Mouse (Mus musculus) lung, postnatal 14 days (tissue): ENCODE data around the gene Npb.
"Not testable (repeated sequence)": the region's sequence is repeated elsewhere in the genome, so short reads cannot be mapped to it uniquely, and the experiment has no call there.

Experiments used
- DNase-seq: peaks from one replicate; pipeline ENCODE4 v3.0.0; 2021

The Npb gene

GRCm38 (mm10) chr11:120580190-120580589, 28.1 kb upstream of the Npb start:
- DNase-seq: no peak

GRCm38 (mm10) chr11:120580871-120581331, 27.4 kb upstream of the Npb start:
- peak; percentile 60 for DNase-seq

- peak; percentile 90 for DNase-seq
Observed at GRCm38 (mm10) chr11:120581490-120582267, 26.6 kb upstream of the Npb start, which contains the start of gene Arhgdia. Gene Arhgdia (minus strand): TSS chr11:120581624.

GRCm38 (mm10) chr11:120582268-120582981, 25.9 kb upstream of the Npb start:
- DNase-seq: peak; percentile 58

- not testable (repeated sequence) for DNase-seq
Observed at GRCm38 (mm10) chr11:120582982-120583293, 25.3 kb upstream of the Npb start.

GRCm38 (mm10) chr11:120583937-120584336, 24.3 kb upstream of the Npb start:
- DNase-seq: no peak

- DNase-seq: no peak
Observed at GRCm38 (mm10) chr11:120588531-120588930, 19.7 kb upstream of the Npb start.

- DNase-seq: no peak
Observed at GRCm38 (mm10) chr11:120597240-120598235, 10.7 kb upstream of the Npb start.

GRCm38 (mm10) chr11:120598283-120598989, 9.8 kb upstream of the Npb start, which contains the start of the genes Alyref and Anapc11:
Gene Alyref (minus strand): TSS chr11:120598365.
Gene Anapc11 (plus strand): TSS chr11:120598421.
- peak; percentile 94 for DNase-seq

GRCm38 (mm10) chr11:120598990-120599549, 9.2 kb upstream of the Npb start:
- no peak for DNase-seq

GRCm38 (mm10) chr11:120600716-120601115, 7.6 kb upstream of the Npb start:
- no peak for DNase-seq

- DNase-seq: no peak
Observed at GRCm38 (mm10) chr11:120603545-120603944, 4.7 kb upstream of the Npb start.

GRCm38 (mm10) chr11:120605667-120606066, 2.6 kb upstream of the Npb start:
- no peak for DNase-seq

GRCm38 (mm10) chr11:120606764-120607163, 1.5 kb upstream of the Npb start:
- DNase-seq: no peak

- DNase-seq: no peak
Observed at GRCm38 (mm10) chr11:120609250-120609649, 973 bp downstream of the Npb start.

GRCm38 (mm10) chr11:120610477-120611046, 2.3 kb downstream of the Npb start:
- DNase-seq: no peak

GRCm38 (mm10) chr11:120612763-120613162, 4.5 kb downstream of the Npb start:
- DNase-seq: peak; percentile 78

- DNase-seq: no peak
Observed at GRCm38 (mm10) chr11:120613481-120613972, 5.2 kb downstream of the Npb start.

- no peak for DNase-seq
Observed at GRCm38 (mm10) chr11:120613976-120614375, 5.7 kb downstream of the Npb start.

- DNase-seq: no peak
Observed at GRCm38 (mm10) chr11:120615167-120615566, 6.9 kb downstream of the Npb start.

GRCm38 (mm10) chr11:120615606-120616203, 7.4 kb downstream of the Npb start:
- no peak for DNase-seq
